Mouse (Mus musculus) thymus, adult 2 months (tissue): ENCODE measurements at regions not wholly inside any gene's neighbourhood (a gene's known extent, or its start where the extent isn't known, plus 50 kb on each side); places are given as distances from the start of the nearest gene placed in this dataset.
A peak's percentile ranks its signal among the peaks of the same experiment; 100 is the strongest.
"Not testable (repeated sequence)": the region's sequence is repeated elsewhere in the genome, so short reads cannot be mapped to it uniquely, and the experiment has no call there.

Source experiments
- DNase-seq: peaks from one replicate; pipeline ENCODE4 v3.0.0; 2021
- H3K27ac ChIP-seq: fragments of 200-500 bp; 2 replicates; pipeline ENCODE4 v1.5.1; 2012; ENCODE audit warnings: low read length, control low read depth; ENCODE audit not compliant: control insufficient read depth, insufficient read depth
- H3K27me3 ChIP-seq: fragments of 200-500 bp; 2 replicates; pipeline ENCODE4 v1.6.1; 2012; ENCODE audit warnings: mild to moderate bottlenecking, low read length, moderate library complexity, mixed read lengths; ENCODE audit not compliant: control insufficient read depth, insufficient read depth
- H3K36me3 ChIP-seq: fragments of 200-500 bp; 2 replicates; pipeline ENCODE4 v1.6.1; 2012; ENCODE audit warnings: mild to moderate bottlenecking, low read length, moderate library complexity; ENCODE audit not compliant: control insufficient read depth, insufficient read depth
- H3K4me1 ChIP-seq: fragments of 200-500 bp; replicated peaks from 2 replicates; pipeline ENCODE4 v1.6.1; 2012; ENCODE audit warnings: low read length; ENCODE audit not compliant: control insufficient read depth, insufficient read depth
- H3K4me3 ChIP-seq: fragments of 200-500 bp; 2 replicates; pipeline ENCODE4 v1.5.1; 2012; ENCODE audit warnings: mild to moderate bottlenecking, low read length, control low read depth, moderate library complexity; ENCODE audit not compliant: control insufficient read depth, insufficient read depth
- CTCF ChIP-seq: fragments of 200-500 bp; IDR thresholded peaks from 2 replicates; pipeline ENCODE4 v1.5.1; 2012; ENCODE audit warnings: mild to moderate bottlenecking, control low read depth, low read length, moderate library complexity, borderline replicate concordance; ENCODE audit not compliant: control insufficient read depth, poor library complexity, insufficient read depth; ENCODE audit errors: extremely low read depth
- POLR2A ChIP-seq: fragments of 200-500 bp; IDR thresholded peaks from 2 replicates; pipeline ENCODE4 v1.6.1; 2012; ENCODE audit warnings: mild to moderate bottlenecking, low read length, control low read depth, moderate library complexity; ENCODE audit not compliant: control insufficient read depth, poor library complexity, insufficient read depth; ENCODE audit errors: extremely low read depth
- WGBS: fragments of 180-500 bp; shearing (Covaris S2); methylation state at CpG from one replicate; pipeline ENCODE4 v1.1.7; 2018; 5-methylcytosine and 5-hydroxymethylcytosine counted together

- WGBS: 50% methylated on average over 12 of the region's 12 CpGs
- Histone ChIP-seq H3K27ac (peak overlapping the region; percentile 60), H3K4me1 (peaks cover 28% of the 10 kb centered on the region), H3K36me3 (no peaks in the 10 kb centered on the region), H3K27me3 (no peaks in the 10 kb centered on the region), H3K4me3 (no peak overlapping the region)
- no peak for DNase-seq
- TF ChIP-seq CTCF (no peak), POLR2A (no peak)
These were observed 305.1 kb downstream of the Ets1 start for GRCm38 (mm10) chr9:32940919-32941767.

GRCm38 (mm10) chr9:32941768-32942030, 305.7 kb downstream of the Ets1 start:
- no peak overlapping the region for H3K4me3 ChIP-seq
- peaks cover 23% of the 10 kb centered on the region for H3K4me1 ChIP-seq
- TF ChIP-seq POLR2A (no peak), CTCF (no peak)
- H3K27ac ChIP-seq: peak overlapping the region; percentile 33
- no peaks in the 10 kb centered on the region for H3K27me3 ChIP-seq
- no peaks in the 10 kb centered on the region for H3K36me3 ChIP-seq
- peak; percentile 72 for DNase-seq

- DNase-seq: no peak
- no peak for TF ChIP-seq POLR2A
- no peaks in the 10 kb centered on the region for H3K27me3 ChIP-seq
- H3K27ac ChIP-seq: no peak overlapping the region
- H3K4me1 ChIP-seq: no peaks in the 10 kb centered on the region; the same call in 1 of the 2 replicates
- no peaks in the 10 kb centered on the region for H3K36me3 ChIP-seq
- no peak overlapping the region for H3K4me3 ChIP-seq
- WGBS: 97% methylated on average over 3 of the region's 3 CpGs
These were observed 311.2 kb downstream of the Ets1 start for GRCm38 (mm10) chr9:32947221-32947620.

GRCm38 (mm10) chr9:32949036-32949435, 313.0 kb downstream of the Ets1 start:
- DNase-seq: no peak
- Histone ChIP-seq H3K4me3 (no peak overlapping the region), H3K27me3 (no peaks in the 10 kb centered on the region), H3K36me3 (no peaks in the 10 kb centered on the region), H3K4me1 (no peaks in the 10 kb centered on the region), H3K27ac (no peak overlapping the region)
- 92% methylated on average over 3 of the region's 3 CpGs for WGBS
- TF ChIP-seq POLR2A: no peak
- TF ChIP-seq CTCF: no peak

GRCm38 (mm10) chr9:32958716-32959115, 322.7 kb downstream of the Ets1 start:
- Histone ChIP-seq H3K27ac (no peak overlapping the region), H3K4me3 (no peak overlapping the region), H3K36me3 (no peaks in the 10 kb centered on the region), H3K27me3 (no peaks in the 10 kb centered on the region), H3K4me1 (no peaks in the 10 kb centered on the region)
- no peak for DNase-seq
- 92% methylated on average over 3 of the region's 3 CpGs for WGBS
- TF ChIP-seq POLR2A (no peak), CTCF (no peak)

- not testable (repeated sequence) for H3K27ac ChIP-seq, H3K36me3 ChIP-seq, H3K4me3 ChIP-seq, DNase-seq, H3K4me1 ChIP-seq, H3K27me3 ChIP-seq
These were observed 323.4 kb downstream of the Ets1 start for GRCm38 (mm10) chr9:32959468-32959867.

- no peaks in the 10 kb centered on the region for H3K27me3 ChIP-seq
- no peak overlapping the region for H3K4me3 ChIP-seq
- H3K27ac ChIP-seq: no peak overlapping the region; the same call in 1 of the 2 replicates
- no peaks in the 10 kb centered on the region for H3K36me3 ChIP-seq
- DNase-seq: no peak
- H3K4me1 ChIP-seq: no peaks in the 10 kb centered on the region
- no peak for TF ChIP-seq CTCF
- TF ChIP-seq POLR2A: no peak
- 43% methylated on average over 5 of the region's 5 CpGs for WGBS
These were observed 326.7 kb downstream of the Ets1 start for GRCm38 (mm10) chr9:32962679-32963205.
